Mouse (Mus musculus): ENCODE measurements around the gene Rbpj. TPM values are rescaled to one million over a fixed set of nuclear protein-coding genes. Genes with fewer than 3 reads are reported as not detected.

Rbpj gene
- polyA plus RNA-seq, 1 experiment from 2014 or later = 67.9 TPM

DNA sequence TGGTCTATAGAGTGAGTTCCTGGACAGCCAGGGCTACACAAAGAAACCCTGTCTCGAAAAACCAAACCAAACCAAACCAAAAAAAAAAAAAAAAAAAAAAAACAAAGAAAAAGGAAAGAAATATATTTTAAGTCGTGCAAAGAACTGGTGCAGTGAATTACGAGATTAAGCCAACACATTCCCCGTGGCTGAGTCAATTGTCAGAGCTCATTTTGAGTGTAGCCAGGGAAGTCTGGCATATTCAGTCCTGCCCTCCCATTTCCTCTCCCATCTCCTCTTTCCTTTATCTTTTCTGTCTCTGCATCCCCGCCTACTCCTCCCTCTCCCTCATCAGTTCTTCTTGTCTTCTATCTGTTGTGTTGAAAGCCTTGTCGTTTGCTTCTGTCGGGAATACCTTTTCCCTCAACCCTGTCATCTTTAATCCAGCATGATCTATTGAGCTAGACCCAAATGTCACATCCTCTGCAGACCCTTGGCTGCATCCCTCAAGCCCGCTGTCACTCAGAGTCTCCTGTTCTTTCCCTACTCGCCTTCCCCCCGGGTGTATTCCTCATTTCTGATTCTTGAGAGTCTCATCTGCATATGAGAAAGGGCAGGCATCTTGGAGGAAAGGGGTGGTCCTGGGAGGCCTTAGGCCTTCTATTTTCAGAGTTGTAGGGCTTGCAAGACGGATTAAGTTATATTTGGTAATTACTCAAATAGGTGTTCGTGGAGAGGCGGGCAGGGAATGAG is 212.2 kb downstream of the Rbpj start:
- Histone ChIP-seq H3K27me3 (no peaks in the 10 kb centered on the region), H3K36me3 (replicated peaks) (no peaks in the 10 kb centered on the region), H3K4me1 (no peaks in the 10 kb centered on the region; the same call in 1 of the 2 replicates), H3K9ac (no peak overlapping the region), H3K9me3 (no peaks in the 10 kb centered on the region), H3K4me3 (replicated peaks) (no peak overlapping the region), H3K4me2 (no peak overlapping the region), H3K27ac (no peak overlapping the region)
- 55% methylated on average over 13 of the region's 13 CpGs for WGBS
- ATAC-seq (ENCODE audit: low FRiP score) = no peak

DNA sequence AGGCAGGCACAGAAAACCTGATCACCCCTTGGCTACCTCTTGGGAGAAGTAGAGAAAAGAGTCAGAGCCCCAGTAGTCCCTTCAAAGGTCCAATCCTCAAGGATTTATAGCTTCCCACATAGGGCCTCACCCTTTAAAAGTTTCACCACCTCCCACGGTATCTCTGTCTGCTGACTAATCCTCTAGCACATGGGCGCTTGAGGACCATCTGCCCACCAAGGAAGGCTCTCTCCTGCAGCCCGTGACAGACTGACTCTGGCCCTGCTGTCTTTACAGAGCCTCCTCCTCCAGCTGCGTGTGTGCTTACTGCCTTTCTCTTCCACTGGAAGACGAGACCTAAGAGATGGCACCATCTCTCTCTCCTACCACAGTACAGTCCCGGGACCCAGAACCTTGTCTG is 213.7 kb downstream of the Rbpj start:
- Histone ChIP-seq H3K4me2 (no peak overlapping the region), H3K36me3 (replicated peaks) (no peaks in the 10 kb centered on the region), H3K27me3 (no peaks in the 10 kb centered on the region), H3K9ac (no peak overlapping the region), H3K27ac (no peak overlapping the region), H3K9me3 (no peaks in the 10 kb centered on the region), H3K4me3 (replicated peaks) (no peak overlapping the region), H3K4me1 (no peaks in the 10 kb centered on the region; the same call in 1 of the 2 replicates)
- WGBS = 81% methylated on average over 6 of the region's 6 CpGs
- no peak for ATAC-seq (ENCODE audit: low FRiP score)

DNA sequence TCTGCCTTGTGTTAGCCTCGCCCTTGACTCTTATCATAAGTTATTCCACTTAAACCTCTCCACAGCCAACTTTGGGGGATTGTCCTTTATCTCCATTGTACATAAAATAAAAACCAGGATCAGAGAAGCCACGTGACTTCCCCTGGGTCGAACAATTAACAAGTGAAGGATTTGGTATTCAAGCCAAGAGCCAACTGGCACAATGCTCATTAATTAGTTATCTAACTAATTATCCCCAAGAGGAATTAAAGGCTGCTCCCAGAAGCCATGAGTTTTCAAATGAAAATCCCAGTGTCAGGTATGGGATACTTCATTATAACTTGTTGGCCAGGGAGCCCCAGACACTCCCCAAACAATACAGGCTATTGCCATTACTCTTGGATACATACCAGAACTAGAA is 218.0 kb downstream of the Rbpj start:
- Histone ChIP-seq H3K36me3 (replicated peaks) (no peaks in the 10 kb centered on the region), H3K9ac (no peak overlapping the region), H3K4me1 (no peaks in the 10 kb centered on the region), H3K27ac (no peak overlapping the region), H3K4me3 (replicated peaks) (no peak overlapping the region), H3K4me2 (no peak overlapping the region), H3K27me3 (no peaks in the 10 kb centered on the region), H3K9me3 (no peaks in the 10 kb centered on the region)
- WGBS = 59% methylated on average over 3 of the region's 3 CpGs
- peak; percentile 17; the same call in 1 of the 2 replicates for ATAC-seq (ENCODE audit: low FRiP score)

DNA sequence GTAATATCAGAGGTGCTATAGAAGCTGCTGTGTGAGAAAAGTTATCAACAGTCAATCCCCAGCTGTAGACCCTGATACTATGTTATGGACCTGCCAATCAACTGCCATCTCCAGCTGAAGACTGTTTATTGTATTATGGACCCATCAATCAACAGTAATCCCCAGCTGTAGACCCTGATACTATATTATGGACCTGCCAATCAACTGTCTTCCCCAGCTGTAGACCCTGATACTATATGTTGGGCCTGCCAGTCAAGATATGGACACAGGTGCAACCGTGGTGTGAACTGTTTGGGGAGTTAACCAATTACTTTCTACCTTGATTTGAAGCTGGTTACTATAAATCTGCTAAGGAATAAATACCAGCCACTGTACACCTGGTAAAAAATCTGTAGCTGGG is 218.5 kb downstream of the Rbpj start:
- 82% methylated on average over 1 of the region's 1 CpGs for WGBS
- Histone ChIP-seq H3K9me3 (no peaks in the 10 kb centered on the region), H3K9ac (no peak overlapping the region), H3K36me3 (replicated peaks) (no peaks in the 10 kb centered on the region), H3K27me3 (no peaks in the 10 kb centered on the region), H3K4me1 (no peaks in the 10 kb centered on the region), H3K4me3 (replicated peaks) (no peak overlapping the region), H3K27ac (no peak overlapping the region), H3K4me2 (no peak overlapping the region)
- peak; percentile 44; the same call in 1 of the 2 replicates for ATAC-seq (ENCODE audit: low FRiP score)

DNA sequence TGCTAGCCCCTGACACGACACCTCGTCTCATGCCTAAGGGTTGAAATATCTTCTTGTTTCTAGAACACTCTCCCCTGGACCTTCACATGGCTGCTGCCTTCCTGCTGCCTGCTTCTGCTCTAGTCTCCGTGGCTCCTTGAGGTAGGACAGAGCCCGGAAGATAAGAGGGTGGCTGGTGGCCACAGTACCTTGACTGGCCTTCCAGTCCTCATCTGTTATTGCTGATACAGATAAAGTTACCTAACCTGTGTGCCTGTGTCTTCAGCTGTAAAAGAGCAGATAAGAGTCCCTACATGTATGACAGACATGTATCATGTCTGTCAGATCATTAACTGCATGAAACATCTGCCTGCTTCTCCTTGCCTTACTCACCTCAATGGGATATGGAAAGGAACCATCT is 219.7 kb downstream of the Rbpj start:
- Histone ChIP-seq H3K9ac (no peak overlapping the region), H3K27ac (no peak overlapping the region), H3K4me1 (no peaks in the 10 kb centered on the region), H3K4me2 (no peak overlapping the region), H3K36me3 (replicated peaks) (no peaks in the 10 kb centered on the region), H3K9me3 (no peaks in the 10 kb centered on the region), H3K4me3 (replicated peaks) (no peak overlapping the region), H3K27me3 (no peaks in the 10 kb centered on the region)
- ATAC-seq (ENCODE audit: low FRiP score) = no peak
- WGBS = 84% methylated on average over 4 of the region's 4 CpGs

DNA sequence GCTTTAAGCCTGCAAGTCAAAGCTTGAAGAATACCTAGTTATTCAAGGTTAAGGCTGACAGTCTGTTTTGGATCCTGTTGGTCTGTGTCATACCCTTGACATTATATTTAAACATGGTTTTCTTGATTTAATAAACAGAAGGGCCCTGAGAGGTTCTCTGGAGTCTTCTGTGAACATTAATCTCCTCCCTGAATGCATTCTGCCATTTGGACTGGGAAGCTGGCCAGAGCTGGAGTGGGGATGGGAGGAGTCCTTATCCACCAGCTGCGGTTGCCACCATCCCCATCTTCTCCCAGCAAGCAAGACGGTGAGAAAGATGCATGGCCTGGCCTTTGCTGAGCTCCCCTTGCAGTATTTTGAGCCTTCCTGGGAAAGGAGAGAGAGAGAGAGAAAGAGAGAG is 220.4 kb downstream of the Rbpj start:
- WGBS = 98% methylated on average over 2 of the region's 2 CpGs
- H3K9ac ChIP-seq = no peak overlapping the region
- ATAC-seq (ENCODE audit: low FRiP score) = no peak
- no peak overlapping the region for H3K27ac ChIP-seq
- H3K9me3 ChIP-seq = no peaks in the 10 kb centered on the region
- no peak overlapping the region for H3K4me2 ChIP-seq
- H3K4me3 ChIP-seq (replicated peaks) = no peak overlapping the region
- H3K4me1 ChIP-seq = no peaks in the 10 kb centered on the region
- H3K27me3 ChIP-seq = no peaks in the 10 kb centered on the region
- no peaks in the 10 kb centered on the region for H3K36me3 ChIP-seq (replicated peaks)

DNA sequence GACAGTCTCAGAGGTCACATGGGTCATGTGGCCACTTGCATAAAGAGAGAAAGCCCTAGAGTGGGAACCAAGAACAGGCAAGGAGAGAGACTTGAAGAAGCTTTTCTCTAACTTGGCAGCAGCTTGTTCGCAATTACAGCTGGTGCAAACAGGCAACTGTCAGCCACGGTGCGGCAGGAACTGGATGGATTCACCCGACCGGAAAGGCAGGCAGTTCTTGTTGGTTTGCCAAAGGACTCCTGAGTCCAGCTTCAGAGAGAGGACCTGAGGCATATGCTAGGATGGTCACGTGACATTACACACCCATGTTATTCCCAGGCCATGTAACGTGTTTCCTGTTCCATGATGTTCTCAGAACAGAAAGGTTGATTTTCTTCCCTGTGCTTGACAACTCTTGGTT is 222.4 kb downstream of the Rbpj start:
- Histone ChIP-seq H3K4me1 (no peaks in the 10 kb centered on the region), H3K9me3 (no peaks in the 10 kb centered on the region)
- WGBS = 79% methylated on average over 7 of the region's 7 CpGs

DNA sequence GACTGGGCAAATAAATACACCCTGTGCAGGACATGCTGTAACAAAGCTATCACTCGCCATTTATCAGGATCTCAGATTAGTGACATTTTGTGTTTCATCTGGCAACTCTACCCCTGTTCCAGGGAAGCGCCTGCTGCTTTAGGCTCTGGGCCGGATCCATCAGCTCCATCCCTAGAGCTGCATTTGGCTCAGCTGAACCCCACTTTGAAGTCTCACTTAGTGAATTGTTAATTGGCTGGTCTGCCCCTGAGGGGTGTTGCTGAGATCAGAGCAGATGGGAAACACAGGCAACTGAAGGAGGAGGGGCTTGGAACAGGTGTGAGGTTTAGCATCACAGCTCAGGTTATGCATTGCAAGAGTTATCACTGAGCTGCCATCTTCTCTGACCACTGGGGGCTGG is 225.6 kb downstream of the Rbpj start:
- H3K4me3 ChIP-seq (replicated peaks) = no peak overlapping the region
- no peaks in the 10 kb centered on the region for H3K27me3 ChIP-seq
- H3K36me3 ChIP-seq (replicated peaks) = no peaks in the 10 kb centered on the region
- ATAC-seq (ENCODE audit: low FRiP score) = no peak
- no peaks in the 10 kb centered on the region for H3K9me3 ChIP-seq
- H3K9ac ChIP-seq = no peak overlapping the region
- 72% methylated on average over 3 of the region's 3 CpGs for WGBS
- H3K4me1 ChIP-seq = no peaks in the 10 kb centered on the region
- H3K4me2 ChIP-seq = no peak overlapping the region
- no peak overlapping the region for H3K27ac ChIP-seq

More for the DNA sequence above, 222.4 kb downstream of the Rbpj start:
- Histone ChIP-seq H3K27ac (no peak overlapping the region), H3K27me3 (no peaks in the 10 kb centered on the region), H3K4me3 (replicated peaks) (no peak overlapping the region), H3K36me3 (replicated peaks) (no peaks in the 10 kb centered on the region), H3K9ac (no peak overlapping the region), H3K4me2 (no peak overlapping the region)
- ATAC-seq (ENCODE audit: low FRiP score) = no peak

DNA sequence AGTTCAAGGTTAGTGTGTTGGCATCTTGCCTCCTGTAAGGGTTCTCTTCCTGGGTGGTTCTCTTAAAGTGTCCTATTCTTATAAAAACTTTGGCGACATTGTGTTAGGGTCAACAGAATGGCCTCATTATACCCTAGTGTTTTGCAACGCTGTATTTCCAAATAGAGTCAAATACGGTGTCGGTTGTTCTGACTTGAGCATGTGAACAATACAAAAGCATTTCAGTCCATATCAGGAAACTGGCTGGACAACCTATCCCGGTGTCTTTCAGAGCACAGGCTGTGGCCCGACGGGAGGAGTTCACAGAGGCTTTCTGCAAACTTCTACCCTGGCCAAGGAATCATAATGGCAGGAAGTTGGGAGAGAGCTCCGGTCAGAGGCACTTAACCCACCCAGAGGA is 226.1 kb downstream of the Rbpj start:
- H3K4me3 ChIP-seq (replicated peaks) = no peak overlapping the region
- no peak overlapping the region for H3K27ac ChIP-seq
- no peak for ATAC-seq (ENCODE audit: low FRiP score)
- no peak overlapping the region for H3K9ac ChIP-seq
- H3K4me1 ChIP-seq = no peaks in the 10 kb centered on the region
- no peaks in the 10 kb centered on the region for H3K27me3 ChIP-seq
- no peaks in the 10 kb centered on the region for H3K9me3 ChIP-seq
- no peak overlapping the region for H3K4me2 ChIP-seq
- no peaks in the 10 kb centered on the region for H3K36me3 ChIP-seq (replicated peaks)
- 89% methylated on average over 8 of the region's 8 CpGs for WGBS

DNA sequence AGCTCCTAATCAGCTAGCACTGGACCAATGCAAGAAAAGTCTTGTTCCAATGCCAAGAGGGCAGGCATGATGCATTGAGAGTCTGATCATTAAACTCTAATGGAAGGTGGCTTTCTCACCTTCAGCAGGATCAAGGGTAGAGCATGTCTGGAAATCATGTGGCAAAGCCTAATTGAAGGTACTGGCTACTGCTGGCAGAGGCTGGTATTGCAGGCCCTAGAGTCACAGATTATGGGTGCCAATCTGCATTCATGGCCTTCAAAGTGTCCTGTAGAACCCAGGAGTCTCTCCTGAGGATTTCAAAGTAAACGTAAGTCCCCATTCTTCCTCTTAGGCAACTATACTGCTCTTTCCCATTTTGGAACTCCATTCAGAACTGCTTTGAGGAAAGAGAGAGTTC is 226.7 kb downstream of the Rbpj start:
- ATAC-seq (ENCODE audit: low FRiP score) = no peak
- WGBS = 94% methylated on average over 1 of the region's 1 CpGs
- H3K4me3 ChIP-seq (replicated peaks) = no peak overlapping the region
- H3K4me2 ChIP-seq = no peak overlapping the region
- H3K9me3 ChIP-seq = no peaks in the 10 kb centered on the region
- H3K27ac ChIP-seq = no peak overlapping the region
- H3K27me3 ChIP-seq = no peaks in the 10 kb centered on the region
- H3K9ac ChIP-seq = no peak overlapping the region
- H3K36me3 ChIP-seq (replicated peaks) = no peaks in the 10 kb centered on the region
- no peaks in the 10 kb centered on the region for H3K4me1 ChIP-seq

DNA sequence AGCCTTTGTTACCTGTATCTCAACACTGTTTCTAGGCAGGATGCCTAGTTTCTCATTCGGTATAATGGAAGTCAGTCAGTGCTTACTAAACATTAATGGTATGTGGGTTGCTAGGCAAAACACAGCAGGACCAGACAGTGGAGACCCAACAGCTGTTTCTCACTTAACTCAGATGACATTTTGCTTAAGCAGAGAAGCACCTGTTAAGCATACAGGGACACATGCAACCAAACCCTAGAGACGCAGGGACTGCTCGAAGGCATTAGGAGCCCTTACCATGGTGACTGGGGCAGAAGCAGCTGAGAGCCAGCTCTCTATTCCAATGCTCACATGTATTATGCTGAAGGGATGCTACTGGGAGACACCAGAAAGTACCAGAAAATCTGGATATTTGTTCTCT is 230.7 kb downstream of the Rbpj start:
- Histone ChIP-seq H3K4me2 (no peak overlapping the region), H3K36me3 (replicated peaks) (no peaks in the 10 kb centered on the region), H3K9ac (no peak overlapping the region), H3K9me3 (no peaks in the 10 kb centered on the region), H3K27me3 (no peaks in the 10 kb centered on the region), H3K4me3 (replicated peaks) (no peak overlapping the region), H3K4me1 (no peaks in the 10 kb centered on the region), H3K27ac (no peak overlapping the region)
- WGBS = 88% methylated on average over 3 of the region's 3 CpGs
- ATAC-seq (ENCODE audit: low FRiP score) = no peak

DNA sequence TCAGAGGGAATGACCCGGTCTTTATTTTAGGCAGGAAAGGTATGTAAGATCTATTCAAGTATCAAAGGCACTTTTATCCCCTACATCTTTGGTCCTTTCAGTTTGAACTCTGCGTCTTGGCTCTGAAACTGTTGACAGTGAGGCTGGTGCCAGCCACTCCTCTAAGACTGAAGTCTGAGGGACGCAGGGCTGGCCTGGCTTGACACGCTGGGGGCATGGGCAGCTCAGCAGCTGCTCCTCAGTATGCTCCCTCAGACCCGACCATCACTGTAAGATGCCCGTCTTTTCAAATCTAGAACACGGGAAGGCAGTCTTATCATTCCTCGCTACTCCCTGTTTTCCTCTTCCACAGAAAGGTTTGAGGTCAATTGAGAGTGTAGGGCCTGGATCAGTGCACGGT is 231.8 kb downstream of the Rbpj start:
- Histone ChIP-seq H3K4me2 (no peak overlapping the region), H3K27ac (no peak overlapping the region), H3K9me3 (no peaks in the 10 kb centered on the region), H3K4me1 (no peaks in the 10 kb centered on the region), H3K27me3 (no peaks in the 10 kb centered on the region), H3K4me3 (replicated peaks) (no peak overlapping the region), H3K36me3 (replicated peaks) (no peaks in the 10 kb centered on the region), H3K9ac (no peak overlapping the region)
- ATAC-seq (ENCODE audit: low FRiP score) = no peak
- 85% methylated on average over 9 of the region's 9 CpGs for WGBS

DNA sequence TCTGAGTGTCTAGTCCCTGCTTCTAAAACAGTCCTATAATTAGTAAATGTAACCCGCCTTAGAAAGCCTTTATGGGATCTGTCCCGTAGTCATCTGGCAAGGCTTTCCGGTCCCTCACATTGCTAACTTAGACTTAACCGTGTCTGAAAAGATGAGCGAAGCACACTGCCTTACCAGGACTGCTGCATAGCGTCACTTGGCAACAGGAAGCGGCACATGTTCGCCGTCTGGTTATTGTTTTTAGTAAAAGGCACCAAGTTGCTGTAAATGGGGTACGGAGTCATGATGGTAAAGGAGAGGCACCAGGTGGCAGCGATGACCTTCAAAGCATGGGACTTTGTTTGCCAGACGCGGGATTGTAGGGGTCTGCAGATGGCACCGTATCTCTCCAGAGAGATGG is 236.7 kb downstream of the Rbpj start:
- H3K9ac ChIP-seq = no peak overlapping the region
- no peak overlapping the region for H3K4me3 ChIP-seq (replicated peaks)
- H3K4me1 ChIP-seq = peaks cover 19% of the 10 kb centered on the region
- no peaks in the 10 kb centered on the region for H3K27me3 ChIP-seq
- H3K4me2 ChIP-seq = no peak overlapping the region
- no peak overlapping the region for H3K27ac ChIP-seq
- no peaks in the 10 kb centered on the region for H3K9me3 ChIP-seq
- no peaks in the 10 kb centered on the region for H3K36me3 ChIP-seq (replicated peaks)
- no peak for ATAC-seq (ENCODE audit: low FRiP score)
- WGBS = 91% methylated on average over 14 of the region's 14 CpGs

All from forebrain, embryonic 12.5 days (tissue).